Mouse (Mus musculus) lung, embryonic 16.5 days (tissue): ENCODE results near the gene Ngfr. TPM values are rescaled to one million over a fixed set of nuclear protein-coding genes. Genes with fewer than 3 reads are reported as not detected.
A peak's percentile ranks its signal among the peaks of the same experiment; 100 is the strongest.
"Not testable (repeated sequence)": the region's sequence is repeated elsewhere in the genome, so short reads cannot be mapped to it uniquely, and the experiment has no call there.

Experiments used
- ATAC-seq: fragments of 200-750 bp; cut with Nextera tagmentation; 2 replicates; pipeline ENCODE4 v1.8.0; 2017; ENCODE audit warnings: low read depth, mild to moderate bottlenecking, moderate library complexity
- H3K27ac ChIP-seq: fragments of 300-500 bp; sonication (generic); 2 replicates; pipeline ENCODE4 v1.5.1; 2014; ENCODE audit warnings: mild to moderate bottlenecking, control low read depth, low read length
- H3K27me3 ChIP-seq: fragments of 300-500 bp; sonication (generic); 2 replicates; pipeline ENCODE4 v1.6.1; 2014; ENCODE audit warnings: low read depth, low read length, mixed read lengths; ENCODE audit not compliant: control insufficient read depth, insufficient read depth
- H3K36me3 ChIP-seq: fragments of 300-500 bp; sonication (generic); 2 replicates; pipeline ENCODE4 v1.6.1; 2014; ENCODE audit warnings: low read length; ENCODE audit not compliant: control insufficient read depth, insufficient read depth
- H3K4me1 ChIP-seq: fragments of 300-500 bp; sonication (generic); replicated peaks from 2 replicates; pipeline ENCODE4 v1.6.1; 2014; ENCODE audit warnings: low read length, mixed read lengths; ENCODE audit not compliant: control insufficient read depth, insufficient read depth
- H3K4me2 ChIP-seq: fragments of 300-500 bp; sonication (generic); 2 replicates; pipeline ENCODE4 v1.6.1; 2014; ENCODE audit warnings: low read depth, low read length, control low read depth
- H3K4me3 ChIP-seq: fragments of 300-500 bp; sonication (generic); 2 replicates; pipeline ENCODE4 v1.5.1; 2014; ENCODE audit warnings: mild to moderate bottlenecking, low read length, control low read depth
- H3K9ac ChIP-seq: fragments of 300-500 bp; sonication (generic); 2 replicates; pipeline ENCODE4 v1.6.1; 2014; ENCODE audit warnings: low read length, control low read depth
- H3K9me3 ChIP-seq: fragments of 300-500 bp; sonication (generic); 2 replicates; pipeline ENCODE4 v1.6.1; 2016; ENCODE audit warnings: low read length; ENCODE audit not compliant: control insufficient read depth
- WGBS: fragments of 180-500 bp; shearing (Covaris S2); extraction: QIAGEN DNeasy Blood & Tissue Kit; methylation state at CpG from one replicate; pipeline ENCODE4 v1.1.7; 2014; 5-methylcytosine and 5-hydroxymethylcytosine counted together
- polyA plus RNA-seq: library from polyadenylated mRNA; unstranded; fragments of >200 nt; fragmentation: Nextera tagmentation; extraction: Ambion mirVana; gene quantifications from 2 replicates; pipeline ENCODE4 v1.2.1, GENCODE M21; 2015

Ngfr gene
- polyA plus RNA-seq, 1 experiment from 2014 or later = 4.3 TPM

DNA sequence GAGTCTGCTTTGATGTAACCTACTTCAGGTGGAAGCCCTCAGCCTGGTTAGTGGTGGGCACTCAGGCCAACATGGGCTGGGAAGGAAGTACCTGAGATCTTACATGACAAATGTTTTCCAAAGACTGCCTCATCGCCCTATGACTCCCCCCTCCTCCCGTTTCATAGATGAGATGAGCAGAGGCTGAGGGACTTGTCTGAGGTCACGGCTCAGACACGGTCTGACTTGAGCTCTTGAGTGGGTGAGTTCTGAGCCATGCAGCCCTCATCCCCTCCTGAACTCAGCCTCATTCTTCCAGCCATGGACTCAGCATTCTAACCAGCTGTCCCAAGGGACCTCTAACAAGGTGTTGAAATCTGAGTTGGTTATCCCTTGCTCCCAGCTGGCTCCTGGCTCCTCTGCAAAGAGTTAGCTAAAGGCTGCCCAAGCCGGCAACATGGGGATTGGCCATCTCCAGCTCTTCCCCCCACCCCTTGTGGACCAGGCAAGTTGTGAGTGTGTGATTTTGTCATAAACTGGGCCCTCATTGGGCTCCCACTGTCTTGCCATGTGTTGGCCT is 32.4 kb upstream of the Ngfr start:
- H3K27me3 ChIP-seq = no peaks in the 10 kb centered on the region
- no peak overlapping the region for H3K9ac ChIP-seq
- H3K4me1 ChIP-seq = peaks cover 2% of the 10 kb centered on the region
- ATAC-seq = no peak
- H3K4me2 ChIP-seq = no peak overlapping the region
- no peaks in the 10 kb centered on the region for H3K9me3 ChIP-seq
- no peak overlapping the region for H3K4me3 ChIP-seq
- H3K27ac ChIP-seq = no peak overlapping the region
- 70% methylated on average over 5 of the region's 5 CpGs for WGBS
- no peaks in the 10 kb centered on the region for H3K36me3 ChIP-seq

DNA sequence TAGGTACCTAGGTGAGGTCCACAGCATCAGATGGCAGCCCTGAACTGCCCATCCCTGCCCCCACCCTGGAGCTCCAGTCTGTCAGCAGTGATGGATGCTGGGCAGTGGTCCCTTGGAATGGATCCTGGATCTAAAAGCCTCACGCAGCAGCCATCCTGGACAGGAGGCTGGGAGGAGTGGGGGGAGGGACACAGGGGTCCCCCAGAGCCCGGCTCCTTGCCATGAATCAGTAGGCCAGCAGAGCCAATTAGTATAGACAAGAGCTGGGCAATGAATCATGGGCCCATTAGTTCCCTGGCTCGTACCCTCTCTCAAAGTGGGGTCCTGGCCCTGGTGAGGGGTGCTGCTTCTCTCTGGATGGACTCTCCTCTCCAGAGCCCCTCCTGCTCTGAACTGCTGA is 31.5 kb upstream of the Ngfr start:
- Histone ChIP-seq H3K9me3 (no peaks in the 10 kb centered on the region), H3K27ac (no peak overlapping the region), H3K4me3 (no peak overlapping the region), H3K27me3 (no peaks in the 10 kb centered on the region), H3K4me2 (no peak overlapping the region), H3K4me1 (peaks cover 2% of the 10 kb centered on the region), H3K36me3 (no peaks in the 10 kb centered on the region), H3K9ac (no peak overlapping the region)
- no peak for ATAC-seq
- WGBS = 68% methylated on average over 3 of the region's 3 CpGs

DNA sequence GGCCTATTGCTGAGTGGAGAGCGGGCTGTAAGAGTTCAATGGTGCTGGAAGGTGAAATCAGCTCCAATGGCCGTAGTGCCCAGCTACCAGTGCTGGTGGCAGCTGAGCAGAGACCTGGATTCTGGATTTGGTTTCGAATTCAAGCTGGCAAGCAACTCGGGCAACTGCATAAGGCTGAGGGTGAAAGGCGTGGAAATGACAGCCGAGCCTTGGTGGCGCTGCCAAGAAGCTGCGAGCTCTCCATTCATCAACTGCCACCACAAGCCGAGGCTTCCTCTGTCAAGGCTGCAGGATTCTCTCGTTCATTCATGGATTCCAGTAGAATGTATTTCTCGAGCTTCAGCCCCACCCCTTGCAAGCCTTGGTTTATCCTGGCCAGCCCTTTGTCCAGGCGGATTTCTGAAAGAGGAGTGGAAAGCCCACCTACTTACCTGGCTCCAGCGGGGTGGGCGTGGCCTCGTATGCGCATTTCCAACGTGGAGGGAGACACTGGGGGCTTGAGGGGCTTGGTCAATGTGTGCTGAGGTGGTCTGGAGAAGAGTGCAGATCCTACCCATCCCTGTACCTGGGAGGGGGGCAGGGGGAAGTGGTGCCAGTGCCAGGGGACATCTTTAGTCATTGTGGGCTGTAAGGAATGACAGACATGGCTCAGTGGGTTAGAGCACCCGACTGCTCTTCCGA is 30.4 kb upstream of the Ngfr start:
- H3K9me3 ChIP-seq = no peaks in the 10 kb centered on the region
- no peaks in the 10 kb centered on the region for H3K36me3 ChIP-seq
- peak overlapping the region; percentile 35 for H3K4me2 ChIP-seq
- H3K4me1 ChIP-seq = peaks cover 2% of the 10 kb centered on the region
- H3K27ac ChIP-seq = no peak overlapping the region
- 41% methylated on average over 19 of the region's 19 CpGs for WGBS
- peak; percentile 34; the same call in 1 of the 2 replicates for ATAC-seq
- H3K4me3 ChIP-seq = no peak overlapping the region
- H3K9ac ChIP-seq = no peak overlapping the region
- no peaks in the 10 kb centered on the region for H3K27me3 ChIP-seq

DNA sequence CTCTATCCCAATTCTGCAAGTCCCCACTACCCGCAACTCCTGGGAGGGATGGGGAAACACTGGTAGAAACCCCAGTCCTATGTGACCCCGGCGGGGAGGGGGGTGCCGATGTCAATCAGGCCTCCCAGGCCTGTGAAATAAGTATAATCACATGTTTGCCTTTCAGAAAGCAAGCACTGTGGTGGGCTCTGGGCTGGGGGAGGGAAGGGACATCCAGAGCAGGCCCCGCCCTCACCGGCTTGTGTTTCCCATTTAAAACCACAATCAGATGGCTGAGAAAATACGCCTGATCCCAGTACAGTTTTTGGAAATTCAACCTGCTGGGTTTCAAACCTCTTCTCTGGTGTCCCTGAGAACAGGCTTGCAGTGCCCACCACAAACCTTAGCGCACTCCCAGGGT is 27.2 kb upstream of the Ngfr start:
- Histone ChIP-seq H3K4me1 (peaks cover 16% of the 10 kb centered on the region), H3K9ac (no peak overlapping the region), H3K27me3 (no peaks in the 10 kb centered on the region), H3K4me2 (no peak overlapping the region), H3K9me3 (no peaks in the 10 kb centered on the region), H3K36me3 (no peaks in the 10 kb centered on the region), H3K4me3 (no peak overlapping the region), H3K27ac (no peak overlapping the region)
- 84% methylated on average over 8 of the region's 8 CpGs for WGBS
- no peak for ATAC-seq

DNA sequence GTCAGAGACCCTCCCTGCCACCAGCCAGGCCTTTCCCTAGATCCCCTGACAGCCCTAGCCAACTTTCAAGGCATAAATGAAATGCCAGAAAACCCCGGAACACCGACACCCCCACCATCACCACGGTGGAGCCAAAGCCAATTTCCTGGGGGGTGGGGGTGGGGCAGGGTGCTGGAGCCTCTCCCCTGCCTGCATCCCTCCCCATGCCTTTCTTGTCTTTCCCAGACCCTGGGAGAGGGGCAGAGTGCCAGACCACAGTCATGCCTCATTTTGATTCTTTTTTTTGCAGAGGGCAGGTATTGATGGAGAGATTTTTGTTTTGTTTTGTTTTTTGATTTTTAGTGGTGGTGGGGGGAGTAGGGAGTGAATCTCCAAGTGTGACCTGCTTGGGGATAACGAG is 23.7 kb upstream of the Ngfr start:
- H3K27ac ChIP-seq = no peak overlapping the region
- H3K4me2 ChIP-seq = no peak overlapping the region
- H3K4me3 ChIP-seq = no peak overlapping the region
- WGBS = 18% methylated on average over 4 of the region's 4 CpGs
- no peaks in the 10 kb centered on the region for H3K9me3 ChIP-seq
- H3K4me1 ChIP-seq = peaks cover 14% of the 10 kb centered on the region; the same call in 1 of the 2 replicates
- H3K27me3 ChIP-seq = no peaks in the 10 kb centered on the region; the same call in 1 of the 2 replicates
- H3K9ac ChIP-seq = no peak overlapping the region
- ATAC-seq = no peak; the same call in 1 of the 2 replicates
- H3K36me3 ChIP-seq = no peaks in the 10 kb centered on the region

DNA sequence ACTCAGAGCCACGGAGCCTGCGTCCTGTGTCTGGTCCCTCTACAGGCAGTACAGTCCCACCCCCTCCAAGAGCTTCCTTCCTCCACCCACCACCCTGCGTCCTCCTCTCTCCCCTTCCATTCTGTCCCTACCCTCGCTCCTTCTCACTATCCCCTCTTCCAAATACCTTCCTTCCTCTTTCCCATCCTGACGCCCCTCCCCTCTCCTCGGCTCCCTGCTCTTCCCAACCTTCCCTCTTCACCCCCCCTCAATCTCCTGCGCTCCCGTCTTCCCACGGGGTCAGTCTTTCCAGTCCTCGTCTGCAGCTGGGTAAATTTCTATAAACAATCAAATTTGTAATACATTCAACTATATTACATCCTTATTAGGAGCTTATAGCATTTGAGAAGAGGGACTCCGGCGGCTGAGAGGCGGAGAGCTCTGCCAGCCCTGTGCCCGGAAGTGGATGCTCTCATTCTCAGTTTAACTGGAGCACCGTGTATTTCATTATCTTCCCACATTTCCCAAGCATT is 22.9 kb upstream of the Ngfr start:
- WGBS = 12% methylated on average over 15 of the region's 15 CpGs
- Histone ChIP-seq H3K27me3 (no peaks in the 10 kb centered on the region; the same call in 1 of the 2 replicates), H3K4me1 (peaks cover 14% of the 10 kb centered on the region; the same call in 1 of the 2 replicates), H3K4me2 (peak overlapping the region; percentile 57), H3K27ac (no peak overlapping the region), H3K9ac (0 out of 2 replicates have a peak overlapping the region, but pooled peaks have one; percentile 8), H3K9me3 (no peaks in the 10 kb centered on the region), H3K4me3 (peak overlapping the region; percentile 34), H3K36me3 (no peaks in the 10 kb centered on the region)
- ATAC-seq = peak; percentile 47; the same call in 1 of the 2 replicates

DNA sequence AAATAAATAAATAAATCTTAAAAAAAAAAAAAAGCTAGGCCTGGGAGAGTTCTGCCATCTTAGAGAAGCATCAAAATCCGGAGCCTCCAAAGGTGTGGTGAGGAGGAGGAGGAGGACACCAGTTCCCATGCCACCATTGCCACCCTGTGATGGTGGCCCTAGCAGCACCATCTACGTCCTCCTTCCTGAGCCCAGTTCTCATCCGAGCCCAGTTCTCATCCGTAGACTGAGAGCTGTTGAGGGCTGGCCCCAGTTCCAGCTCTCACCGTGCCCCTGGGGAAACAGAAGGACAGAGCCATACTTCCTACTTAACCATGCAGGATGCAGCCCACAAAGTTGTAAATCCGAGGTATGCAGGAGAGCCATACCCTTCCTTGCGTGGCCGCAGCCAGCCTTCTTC is 22.4 kb upstream of the Ngfr start:
- WGBS = 35% methylated on average over 8 of the region's 8 CpGs
- Histone ChIP-seq H3K27ac (no peak overlapping the region), H3K4me3 (peak overlapping the region; percentile 34), H3K4me1 (peaks cover 14% of the 10 kb centered on the region; the same call in 1 of the 2 replicates), H3K27me3 (no peaks in the 10 kb centered on the region; the same call in 1 of the 2 replicates), H3K9me3 (no peaks in the 10 kb centered on the region), H3K9ac (0 out of 2 replicates have a peak overlapping the region, but pooled peaks have one; percentile 8), H3K36me3 (no peaks in the 10 kb centered on the region), H3K4me2 (peak overlapping the region; percentile 57)
- peak; percentile 14; the same call in 1 of the 2 replicates for ATAC-seq

DNA sequence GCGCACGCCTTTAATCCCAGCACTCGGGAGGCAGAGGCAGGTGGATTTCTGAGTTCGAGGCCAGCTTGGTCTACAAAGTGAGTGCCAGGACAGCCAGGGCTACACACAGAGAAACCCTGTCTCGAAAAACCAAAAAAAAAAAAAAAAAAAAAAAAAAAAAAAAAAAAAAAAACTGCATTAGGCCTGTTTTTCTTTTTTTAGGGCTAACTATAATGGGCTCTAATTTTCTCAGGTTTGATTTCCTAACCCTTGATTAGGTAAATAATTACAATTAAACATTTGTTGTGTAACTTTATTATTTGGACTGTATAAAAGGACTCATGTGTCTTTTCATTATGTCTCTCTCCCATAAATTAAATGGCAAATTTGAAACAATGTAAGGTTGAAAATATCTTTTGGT is 19.8 kb upstream of the Ngfr start:
- H3K4me1 ChIP-seq = peaks cover 14% of the 10 kb centered on the region; the same call in 1 of the 2 replicates
- H3K9ac ChIP-seq, H3K36me3 ChIP-seq, H3K9me3 ChIP-seq, H3K4me2 ChIP-seq, H3K27ac ChIP-seq, H3K4me3 ChIP-seq, H3K27me3 ChIP-seq, ATAC-seq: not testable (repeated sequence)
- 92% methylated on average over 3 of the region's 5 CpGs for WGBS

DNA sequence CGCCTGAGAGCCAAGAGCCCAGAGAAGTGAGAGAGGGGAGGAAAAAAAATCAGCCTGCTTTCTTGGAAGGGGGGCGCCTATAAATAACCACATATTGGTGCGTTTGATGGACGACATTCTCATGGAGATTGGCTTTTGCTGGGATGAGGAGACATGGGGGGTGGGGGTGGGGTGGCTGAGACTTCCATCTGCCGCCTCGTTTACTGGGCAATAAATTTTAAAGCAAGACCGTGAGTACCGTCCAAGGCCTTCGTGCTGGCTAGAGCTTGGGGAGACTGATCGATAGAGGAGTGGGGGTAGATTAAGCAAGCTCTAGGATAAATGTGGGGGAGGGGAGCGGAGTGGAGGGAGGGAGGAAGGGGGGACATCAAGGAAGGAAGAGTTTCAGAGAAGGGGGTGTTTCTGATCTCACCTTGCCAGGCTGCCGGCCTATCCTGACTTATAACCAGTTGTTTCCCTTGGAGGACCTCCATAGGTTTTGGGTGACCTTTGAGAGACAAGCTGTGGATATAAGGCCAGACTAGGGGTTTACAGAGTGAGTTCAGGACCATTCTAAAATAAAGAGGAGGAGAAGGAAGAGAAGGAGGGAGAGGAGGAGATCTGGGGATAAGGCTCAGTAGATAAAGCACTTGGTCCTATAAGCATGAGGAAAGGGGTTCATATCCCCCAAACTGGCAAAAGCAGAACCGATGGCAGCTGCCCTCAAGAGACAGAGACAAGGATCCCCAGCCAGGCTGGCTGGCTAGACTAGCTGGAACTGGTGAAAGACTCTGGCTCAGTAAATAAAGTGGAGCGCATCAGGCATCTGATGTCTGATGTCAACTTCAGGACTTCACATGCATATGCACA is 10.9 kb upstream of the Ngfr start:
- no peaks in the 10 kb centered on the region for H3K9me3 ChIP-seq
- H3K4me2 ChIP-seq = no peak overlapping the region
- ATAC-seq = no peak
- H3K4me3 ChIP-seq = no peak overlapping the region
- peaks cover 6% of the 10 kb centered on the region for H3K4me1 ChIP-seq
- WGBS = 35% methylated on average over 14 of the region's 14 CpGs
- no peak overlapping the region for H3K27ac ChIP-seq
- H3K36me3 ChIP-seq = no peaks in the 10 kb centered on the region
- no peak overlapping the region for H3K9ac ChIP-seq
- H3K27me3 ChIP-seq = peaks cover 8% of the 10 kb centered on the region; the same call in 1 of the 2 replicates
